Mouse (Mus musculus): ENCODE measurements at regions not wholly inside any gene's neighbourhood (a gene's known extent, or its start where the extent isn't known, plus 50 kb on each side); places are given as distances from the start of the nearest gene placed in this dataset.

- DNase-seq (ENCODE audit: low read depth), result no peak
Observed at GRCm38 (mm10) chr3:148143776-148144175, 846.6 kb downstream of the Adgrl2 start.

- DNase-seq (ENCODE audit: low read depth), result no peak
Observed at GRCm38 (mm10) chr3:148136791-148137251, 853.5 kb downstream of the Adgrl2 start.

- DNase-seq (ENCODE audit: low read depth), result no peak
Observed at GRCm38 (mm10) chr3:148134646-148135045, 855.7 kb downstream of the Adgrl2 start.

- no peak for DNase-seq (ENCODE audit: low read depth)
Observed at GRCm38 (mm10) chr3:148115576-148115975, 874.8 kb downstream of the Adgrl2 start.

GRCm38 (mm10) chr3:148112204-148112603, 878.2 kb downstream of the Adgrl2 start:
- DNase-seq (ENCODE audit: low read depth), result no peak

GRCm38 (mm10) chr3:148107031-148107430, 883.3 kb downstream of the Adgrl2 start:
- DNase-seq (ENCODE audit: low read depth), result no peak

- DNase-seq (ENCODE audit: low read depth), result no peak
Observed at GRCm38 (mm10) chr3:148093930-148094329, 896.4 kb downstream of the Adgrl2 start.

- DNase-seq (ENCODE audit: low read depth), result no peak
Observed at GRCm38 (mm10) chr3:148075841-148076240, 914.5 kb downstream of the Adgrl2 start.

- DNase-seq (ENCODE audit: low read depth), result no peak
Observed at GRCm38 (mm10) chr3:148066701-148067100, 923.7 kb downstream of the Adgrl2 start.

GRCm38 (mm10) chr3:148056074-148056473, 934.3 kb downstream of the Adgrl2 start:
- no peak for DNase-seq (ENCODE audit: low read depth)

- no peak for DNase-seq (ENCODE audit: low read depth)
Observed at GRCm38 (mm10) chr3:148052516-148052915, 937.8 kb downstream of the Adgrl2 start.

- no peak for DNase-seq (ENCODE audit: low read depth)
Observed at GRCm38 (mm10) chr3:148048247-148048646, 942.1 kb downstream of the Adgrl2 start.

- no peak for DNase-seq (ENCODE audit: low read depth)
Observed at GRCm38 (mm10) chr3:148032532-148032931, 957.8 kb downstream of the Adgrl2 start.

GRCm38 (mm10) chr3:148005831-148006230, 984.5 kb downstream of the Adgrl2 start:
- DNase-seq (ENCODE audit: low read depth), result no peak

GRCm38 (mm10) chr3:148004006-148004405, 986.3 kb downstream of the Adgrl2 start:
- no peak for DNase-seq (ENCODE audit: low read depth)

- DNase-seq (ENCODE audit: low read depth), result no peak
Observed at GRCm38 (mm10) chr3:147999330-147999953, 990.9 kb downstream of the Adgrl2 start.

GRCm38 (mm10) chr3:147991738-147992137, 998.6 kb downstream of the Adgrl2 start:
- DNase-seq (ENCODE audit: low read depth), result no peak

GRCm38 (mm10) chr3:147990831-147991230, 999.5 kb downstream of the Adgrl2 start:
- DNase-seq (ENCODE audit: low read depth), result no peak

- no peak for DNase-seq (ENCODE audit: low read depth)
Observed at GRCm38 (mm10) chr3:147982831-147983230, 1007.5 kb downstream of the Adgrl2 start.

GRCm38 (mm10) chr3:147981621-147982020, 1008.7 kb downstream of the Adgrl2 start:
- no peak for DNase-seq (ENCODE audit: low read depth)

- no peak for DNase-seq (ENCODE audit: low read depth)
Observed at GRCm38 (mm10) chr3:147976579-147976978, 1013.8 kb downstream of the Adgrl2 start.

- no peak for DNase-seq (ENCODE audit: low read depth)
Observed at GRCm38 (mm10) chr3:147976069-147976468, 1014.3 kb downstream of the Adgrl2 start.

- DNase-seq (ENCODE audit: low read depth), result no peak
Observed at GRCm38 (mm10) chr3:147975500-147975899, 1014.9 kb downstream of the Adgrl2 start.

- DNase-seq (ENCODE audit: low read depth), result no peak
Observed at GRCm38 (mm10) chr3:147974515-147974914, 1015.8 kb downstream of the Adgrl2 start.

All from c-Kit-positive CD71-positive TER-119-negative erythroid progenitor cells, embryonic 14.5 days (primary cell).